Mouse (Mus musculus) forebrain, embryonic 16.5 days (tissue): Measurements from ENCODE around the gene Cox15. TPM values are rescaled to one million over a fixed set of nuclear protein-coding genes. Genes with fewer than 3 reads are reported as not detected.

ENCODE experiments used
- polyA plus RNA-seq: library from polyadenylated mRNA; unstranded; fragments of >200 nt; fragmentation: Nextera tagmentation; extraction: Ambion mirVana; gene quantifications from 2 replicates; pipeline ENCODE4 v1.2.1, GENCODE M21; 2015

Cox15 gene
- polyA plus RNA-seq, 1 experiment from 2014 or later: 11.8 TPM

Other genes starting within 250 kb of the Cox15 start
- 72.2 and 78.6 TPM in 2 replicates for gene Got1, start 228.4 kb downstream of the Cox15 start, polyA plus RNA-seq
- 2.2 and 2.7 TPM in 2 replicates for gene Nkx2-3, start 140.7 kb downstream of the Cox15 start, polyA plus RNA-seq
- gene Slc25a28, start 78.1 kb downstream of the Cox15 start, polyA plus RNA-seq: 15.6 and 16.4 TPM in 2 replicates
- gene Entpd7, start 63.3 kb downstream of the Cox15 start, polyA plus RNA-seq: 8.9 and 9.6 TPM in 2 replicates
- 6.5 and 7.8 TPM in 2 replicates for gene Cutc, start within 50 bp of the Cox15 start, polyA plus RNA-seq
- gene Abcc2, start 29.2 kb upstream of the Cox15 start, polyA plus RNA-seq: not detected in 2 replicates
- 7.3 and 8.3 TPM in 2 replicates for gene Dnmbp, start 187.2 kb upstream of the Cox15 start, polyA plus RNA-seq
- gene Cpn1, start 233.6 kb upstream of the Cox15 start, polyA plus RNA-seq: 0.21 and 0.39 TPM in 2 replicates